21 mouse cellular contexts compared by ENCODE assay signal in genomic region chr5:14997556-14997955, GRCm38 (mm10). TPM values are rescaled to one million over a fixed set of nuclear protein-coding genes. Genes with fewer than 3 reads are reported as not detected.
DNase-seq lines count a peak whose midpoint lies in the region; ATAC-seq lines count a peak whose summit lies in the region.
"Not testable (repeated sequence)": the region's sequence is repeated elsewhere in the genome, so short reads cannot be mapped to it uniquely, and the experiment has no call there.
"Had no signal": no experiment of that assay in that cellular context is flagged by ENCODE, and none has a peak within 500 bp of the region (broad histone marks: within the 10 kb centered on the region; RNA-seq: fewer than 3 reads in every experiment).

No protein-coding gene starts in this region.

- ATAC-seq in forebrain, embryonic 11.5 days (replicated peaks; ENCODE audit: low FRiP score) = not testable (repeated sequence)
- ATAC-seq in heart, embryonic 15.5 days (replicated peaks; ENCODE audit: insufficient number of reproducible peaks, insufficient read depth, low FRiP score, low read depth) = peak; percentile 18; the same call in 1 of the 2 replicates
- peak; percentile 68 for ATAC-seq in midbrain, embryonic 14.5 days (ENCODE audit: low FRiP score, low TSS enrichment)

- H3K9me3 ChIP-seq in forebrain, embryonic 11.5 days (ENCODE audit: control insufficient read depth, low read length); heart, embryonic 15.5 days (replicated peaks): not testable (repeated sequence)
- H3K9me3 ChIP-seq in midbrain, embryonic 14.5 days (ENCODE audit: control insufficient read depth, low read length) = peaks cover 23% of the 10 kb centered on the region

- not testable (repeated sequence) for H3K27me3 ChIP-seq in forebrain, embryonic 11.5 days (ENCODE audit: control insufficient read depth, insufficient read depth, low read length); heart, embryonic 15.5 days; midbrain, embryonic 14.5 days (ENCODE audit: control insufficient read depth, insufficient read depth, low read length)

- H3K4me3 ChIP-seq in forebrain, embryonic 11.5 days (ENCODE audit: low read depth, low read length); heart, embryonic 15.5 days; midbrain, embryonic 14.5 days (replicated peaks; ENCODE audit: low read depth, low read length): not testable (repeated sequence)

- DNase-seq in forebrain, embryonic 11.5 days (ENCODE audit: low spot score) = peak; percentile 52
- peak; percentile 43 for DNase-seq in kidney, adult 18-20 months
- DNase-seq in kidney, postnatal 14 days = peak; percentile 39
- DNase-seq in liver = peak; percentile 8
- DNase-seq in midbrain, embryonic 14.5 days = not testable (repeated sequence)
- peak; percentile 6 for DNase-seq in thymus, postnatal 4 days

- not testable (repeated sequence) for H3K4me2 ChIP-seq in forebrain, embryonic 11.5 days (ENCODE audit: low read depth, low read length, severe bottlenecking); heart, embryonic 15.5 days; midbrain, embryonic 14.5 days (ENCODE audit: low read length)

- not testable (repeated sequence) for H3K9ac ChIP-seq in forebrain, embryonic 11.5 days (ENCODE audit: low read length); heart, embryonic 15.5 days; midbrain, embryonic 14.5 days (replicated peaks; ENCODE audit: low read length)

- not testable (repeated sequence) for H3K4me1 ChIP-seq in forebrain, embryonic 11.5 days (replicated peaks; ENCODE audit: control insufficient read depth, insufficient read depth, low read length); heart, embryonic 15.5 days (replicated peaks); midbrain, embryonic 14.5 days (ENCODE audit: control insufficient read depth, insufficient read depth, low read length)

- H3K27ac ChIP-seq in forebrain, embryonic 11.5 days (ENCODE audit: low read depth, low read length); heart, embryonic 15.5 days; midbrain, embryonic 14.5 days (replicated peaks; ENCODE audit: low read depth, low read length): not testable (repeated sequence)

- not testable (repeated sequence) for H3K36me3 ChIP-seq in forebrain, embryonic 11.5 days (ENCODE audit: control insufficient read depth, insufficient read depth, low read length); heart, embryonic 15.5 days; midbrain, embryonic 14.5 days (ENCODE audit: control insufficient read depth, insufficient read depth, low read length)

- 83% methylated on average over 4 of the region's 4 CpGs for WGBS in forebrain, embryonic 11.5 days
- 77% methylated on average over 4 of the region's 4 CpGs for WGBS in heart, embryonic 15.5 days
- 83% methylated on average over 4 of the region's 4 CpGs for WGBS in midbrain, embryonic 14.5 days

RNA-seq across cellular contexts. Expression of gene Gm10354, which starts 18.8 kb away (rescaled TPM):
- polyA plus RNA-seq in forebrain, embryonic 11.5 days (2014; fragmentation: Nextera tagmentation; extraction: Ambion mirVana) = not detected in 2 replicates
- polyA plus RNA-seq in heart, embryonic 15.5 days (2015; fragmentation: Nextera tagmentation; extraction: Ambion mirVana) = not detected in 2 replicates
- not detected in 2 replicates for polyA plus RNA-seq in midbrain, embryonic 14.5 days (2014; fragmentation: Nextera tagmentation; extraction: Ambion mirVana)
- polyA plus RNA-seq: CD4-positive, CD25-positive, alpha-beta regulatory T cell, adult 4 months; embryonic facial prominence, embryonic 13.5 days; forebrain, embryonic 12.5 days; forebrain, postnatal 0 days; gonadal fat pad, adult 2 months; heart, postnatal 0 days; hindbrain, embryonic 15.5 days; intestine, embryonic 14.5 days; kidney, embryonic 15.5 days; limb, embryonic 12.5 days; liver, embryonic 12.5 days; midbrain, embryonic 15.5 days; stomach, embryonic 16.5 days; thymus, adult 2 months had no signal

RNA-seq across cellular contexts. Expression of gene Gm17019, which starts 35.2 kb away (rescaled TPM):
- not detected in 2 replicates for polyA plus RNA-seq in forebrain, embryonic 11.5 days (2014; fragmentation: Nextera tagmentation; extraction: Ambion mirVana)
- 0.19 TPM in 1 of 2 replicates, not detected in the other for polyA plus RNA-seq in heart, embryonic 15.5 days (2015; fragmentation: Nextera tagmentation; extraction: Ambion mirVana)
- not detected in 2 replicates for polyA plus RNA-seq in midbrain, embryonic 14.5 days (2014; fragmentation: Nextera tagmentation; extraction: Ambion mirVana)
- polyA plus RNA-seq: CD4-positive, CD25-positive, alpha-beta regulatory T cell, adult 4 months; embryonic facial prominence, embryonic 13.5 days; forebrain, embryonic 12.5 days; forebrain, postnatal 0 days; gonadal fat pad, adult 2 months; heart, postnatal 0 days; hindbrain, embryonic 15.5 days; intestine, embryonic 14.5 days; kidney, embryonic 15.5 days; limb, embryonic 12.5 days; liver, embryonic 12.5 days; midbrain, embryonic 15.5 days; stomach, embryonic 16.5 days; thymus, adult 2 months had no signal

RNA-seq across cellular contexts. Expression of gene Speer4e, which starts 59.3 kb away (rescaled TPM):
- polyA plus RNA-seq in forebrain, embryonic 11.5 days (2014; fragmentation: Nextera tagmentation; extraction: Ambion mirVana) = not detected in 2 replicates
- not detected in 2 replicates for polyA plus RNA-seq in heart, embryonic 15.5 days (2015; fragmentation: Nextera tagmentation; extraction: Ambion mirVana)
- not detected in 2 replicates for polyA plus RNA-seq in midbrain, embryonic 14.5 days (2014; fragmentation: Nextera tagmentation; extraction: Ambion mirVana)
- polyA plus RNA-seq: CD4-positive, CD25-positive, alpha-beta regulatory T cell, adult 4 months; embryonic facial prominence, embryonic 13.5 days; forebrain, embryonic 12.5 days; forebrain, postnatal 0 days; gonadal fat pad, adult 2 months; heart, postnatal 0 days; hindbrain, embryonic 15.5 days; intestine, embryonic 14.5 days; kidney, embryonic 15.5 days; limb, embryonic 12.5 days; liver, embryonic 12.5 days; midbrain, embryonic 15.5 days; stomach, embryonic 16.5 days; thymus, adult 2 months had no signal
